Mouse (Mus musculus): ENCODE results near the gene Syf2. TPM values are rescaled to one million over a fixed set of nuclear protein-coding genes. Genes with fewer than 3 reads are reported as not detected.

Syf2 gene
- polyA plus RNA-seq, 1 experiment from 2014 or later: 55.7 TPM

- H3K9ac ChIP-seq (replicated peaks): no peak overlapping the region
- no peaks in the 10 kb centered on the region for H3K27me3 ChIP-seq (replicated peaks)
Measured at GRCm38 (mm10) chr4:134925206-134925605, 5.5 kb upstream of the Syf2 start.

GRCm38 (mm10) chr4:134927815-134928463 is 2.8 kb upstream of the Syf2 start:
- no peak for ATAC-seq (ENCODE audit: low FRiP score)

More at GRCm38 (mm10) chr4:134925206-134925605, 5.5 kb upstream of the Syf2 start:
- Histone ChIP-seq H3K4me3 (replicated peaks) (peak overlapping the region; percentile 22), H3K4me2 (peak overlapping the region; percentile 89), H3K27ac (replicated peaks) (no peak overlapping the region), H3K4me1 (peaks cover 34% of the 10 kb centered on the region), H3K9me3 (replicated peaks) (no peaks in the 10 kb centered on the region), H3K36me3 (peaks cover 34% of the 10 kb centered on the region)
- 78% methylated on average over 8 of the region's 8 CpGs for WGBS
- ATAC-seq (ENCODE audit: low FRiP score): no peak

GRCm38 (mm10) chr4:134928464-134928836 is 2.2 kb upstream of the Syf2 start:
- H3K36me3 ChIP-seq: peaks cover 43% of the 10 kb centered on the region
- H3K9me3 ChIP-seq (replicated peaks): no peaks in the 10 kb centered on the region
- H3K4me2 ChIP-seq: no peak overlapping the region
- H3K4me3 ChIP-seq (replicated peaks): no peak overlapping the region
- H3K27me3 ChIP-seq (replicated peaks): no peaks in the 10 kb centered on the region
- WGBS: 76% methylated on average over 1 of the region's 1 CpGs
- H3K27ac ChIP-seq (replicated peaks): no peak overlapping the region
- ATAC-seq (ENCODE audit: low FRiP score): no peak
- peaks cover 44% of the 10 kb centered on the region for H3K4me1 ChIP-seq
- H3K9ac ChIP-seq (replicated peaks): no peak overlapping the region

More at GRCm38 (mm10) chr4:134927815-134928463, 2.8 kb upstream of the Syf2 start:
- H3K9ac ChIP-seq (replicated peaks): no peak overlapping the region
- no peaks in the 10 kb centered on the region for H3K9me3 ChIP-seq (replicated peaks)
- H3K27ac ChIP-seq (replicated peaks): no peak overlapping the region
- H3K4me3 ChIP-seq (replicated peaks): no peak overlapping the region
- H3K4me2 ChIP-seq: no peak overlapping the region
- no peaks in the 10 kb centered on the region for H3K27me3 ChIP-seq (replicated peaks)
- peaks cover 44% of the 10 kb centered on the region for H3K4me1 ChIP-seq
- 79% methylated on average over 5 of the region's 5 CpGs for WGBS
- peaks cover 38% of the 10 kb centered on the region for H3K36me3 ChIP-seq

GRCm38 (mm10) chr4:134929536-134929935 is 1.2 kb upstream of the Syf2 start:
- Histone ChIP-seq H3K4me1 (peaks cover 41% of the 10 kb centered on the region), H3K9me3 (replicated peaks) (no peaks in the 10 kb centered on the region), H3K27me3 (replicated peaks) (no peaks in the 10 kb centered on the region), H3K4me3 (replicated peaks) (no peak overlapping the region), H3K36me3 (peaks cover 54% of the 10 kb centered on the region), H3K27ac (replicated peaks) (no peak overlapping the region), H3K9ac (replicated peaks) (no peak overlapping the region), H3K4me2 (no peak overlapping the region)
- WGBS: 75% methylated on average over 4 of the region's 4 CpGs
- no peak for ATAC-seq (ENCODE audit: low FRiP score)

- no peaks in the 10 kb centered on the region for H3K9me3 ChIP-seq (replicated peaks)
- H3K9ac ChIP-seq (replicated peaks): peak overlapping the region; percentile 56
- peaks cover 60% of the 10 kb centered on the region for H3K36me3 ChIP-seq
- H3K4me2 ChIP-seq: peak overlapping the region; percentile 78
- H3K27me3 ChIP-seq (replicated peaks): no peaks in the 10 kb centered on the region
- H3K4me1 ChIP-seq: peaks cover 36% of the 10 kb centered on the region
- H3K4me3 ChIP-seq (replicated peaks): peak overlapping the region; percentile 92
- 0 out of 2 replicates have a peak, but pooled peaks have one; percentile 36 for ATAC-seq (ENCODE audit: low FRiP score)
- peak overlapping the region; percentile 77 for H3K27ac ChIP-seq (replicated peaks)
- WGBS: 30% methylated on average over 9 of the region's 9 CpGs
Measured at GRCm38 (mm10) chr4:134930190-134930589, 508 bp upstream of the Syf2 start.

- no peak for ATAC-seq (ENCODE audit: low FRiP score)
- H3K4me1 ChIP-seq: peaks cover under 1% of the 10 kb centered on the region; the same call in 1 of the 2 replicates
- peaks cover 52% of the 10 kb centered on the region for H3K36me3 ChIP-seq
- peaks cover 16% of the 10 kb centered on the region for H3K27me3 ChIP-seq (replicated peaks)
- H3K9me3 ChIP-seq (replicated peaks): no peaks in the 10 kb centered on the region
- no peak overlapping the region for H3K4me3 ChIP-seq (replicated peaks)
- H3K9ac ChIP-seq (replicated peaks): no peak overlapping the region
- no peak overlapping the region for H3K27ac ChIP-seq (replicated peaks)
- no peak overlapping the region for H3K4me2 ChIP-seq
- WGBS: 52% methylated on average over 17 of the region's 17 CpGs
Measured at GRCm38 (mm10) chr4:134937240-134938176, 6.8 kb downstream of the Syf2 start.

GRCm38 (mm10) chr4:134939900-134940299 is 9.2 kb downstream of the Syf2 start:
- Histone ChIP-seq H3K9me3 (replicated peaks) (no peaks in the 10 kb centered on the region), H3K4me2 (peak overlapping the region; percentile 34), H3K4me3 (replicated peaks) (no peak overlapping the region), H3K27me3 (replicated peaks) (peaks cover 35% of the 10 kb centered on the region), H3K27ac (replicated peaks) (no peak overlapping the region), H3K36me3 (peaks cover 28% of the 10 kb centered on the region), H3K9ac (replicated peaks) (no peak overlapping the region), H3K4me1 (0 out of 2 replicates have a peak, but pooled peaks cover 5% of the 10 kb centered on the region)
- ATAC-seq (ENCODE audit: low FRiP score): no peak
- 21% methylated on average over 9 of the region's 9 CpGs for WGBS

GRCm38 (mm10) chr4:134943758-134944538 is 13.2 kb downstream of the Syf2 start:
- H3K9me3 ChIP-seq (replicated peaks): no peaks in the 10 kb centered on the region
- H3K27ac ChIP-seq (replicated peaks): no peak overlapping the region
- H3K36me3 ChIP-seq: no peaks in the 10 kb centered on the region
- no peak for ATAC-seq (ENCODE audit: low FRiP score)
- 50% methylated on average over 27 of the region's 27 CpGs for WGBS
- no peak overlapping the region for H3K4me2 ChIP-seq
- peaks cover 44% of the 10 kb centered on the region for H3K27me3 ChIP-seq (replicated peaks)
- H3K4me1 ChIP-seq: peaks cover 9% of the 10 kb centered on the region
- H3K4me3 ChIP-seq (replicated peaks): no peak overlapping the region
- H3K9ac ChIP-seq (replicated peaks): no peak overlapping the region

- 0 out of 2 replicates have a peak, but pooled peaks have one; percentile 45 for ATAC-seq (ENCODE audit: low FRiP score)
- no peaks in the 10 kb centered on the region for H3K9me3 ChIP-seq (replicated peaks)
- no peak overlapping the region for H3K27ac ChIP-seq (replicated peaks)
- no peaks in the 10 kb centered on the region for H3K36me3 ChIP-seq
- peak overlapping the region; percentile 30 for H3K4me3 ChIP-seq (replicated peaks)
- H3K4me2 ChIP-seq: peak overlapping the region; percentile 58
- H3K4me1 ChIP-seq: peaks cover 16% of the 10 kb centered on the region
- H3K9ac ChIP-seq (replicated peaks): 0 out of 2 replicates have a peak overlapping the region, but pooled peaks have one; percentile 33
- peaks cover 36% of the 10 kb centered on the region for H3K27me3 ChIP-seq (replicated peaks)
- 10% methylated on average over 17 of the region's 17 CpGs for WGBS
Measured at GRCm38 (mm10) chr4:134946024-134946744, 15.5 kb downstream of the Syf2 start.

GRCm38 (mm10) chr4:134950518-134951091 is 19.9 kb downstream of the Syf2 start:
- Histone ChIP-seq H3K9me3 (replicated peaks) (no peaks in the 10 kb centered on the region), H3K4me1 (peaks cover 21% of the 10 kb centered on the region), H3K27me3 (replicated peaks) (0 out of 2 replicates have a peak, but pooled peaks cover 15% of the 10 kb centered on the region), H3K36me3 (no peaks in the 10 kb centered on the region), H3K4me2 (no peak overlapping the region), H3K27ac (replicated peaks) (0 out of 2 replicates have a peak overlapping the region, but pooled peaks have one; percentile 34), H3K4me3 (replicated peaks) (no peak overlapping the region), H3K9ac (replicated peaks) (no peak overlapping the region)
- 23% methylated on average over 11 of the region's 11 CpGs for WGBS
- no peak for ATAC-seq (ENCODE audit: low FRiP score)

Measured in neural tube, embryonic 15.5 days (tissue).